Mouse (Mus musculus) limb, embryonic 12.5 days (tissue): Measurements from ENCODE around the gene Bspry. TPM values are rescaled to one million over a fixed set of nuclear protein-coding genes. Genes with fewer than 3 reads are reported as not detected.
A peak's percentile ranks its signal among the peaks of the same experiment; 100 is the strongest.

Experiments
- ATAC-seq: fragments of 200-750 bp; cut with Nextera tagmentation; 2 replicates; pipeline ENCODE4 v1.8.0; 2017; ENCODE audit warnings: low read depth, moderate TSS enrichment; ENCODE audit not compliant: insufficient number of reproducible peaks, insufficient read depth, low FRiP score, low TSS enrichment
- H3K27ac ChIP-seq: fragments of 300-500 bp; sonication (generic); 2 replicates; pipeline ENCODE4 v1.5.1; 2016; ENCODE audit warnings: mild to moderate bottlenecking, moderate library complexity
- H3K27me3 ChIP-seq: fragments of 300-500 bp; sonication (generic); 2 replicates; pipeline ENCODE4 v1.6.1; 2016; ENCODE audit warnings: mild to moderate bottlenecking, moderate library complexity
- H3K36me3 ChIP-seq: fragments of 300-500 bp; sonication (generic); 2 replicates; pipeline ENCODE4 v1.6.1; 2016; ENCODE audit warnings: mild to moderate bottlenecking, moderate library complexity
- H3K4me1 ChIP-seq: fragments of 300-500 bp; sonication (generic); replicated peaks from 2 replicates; pipeline ENCODE4 v1.6.1; 2016
- H3K4me2 ChIP-seq: fragments of 300-500 bp; sonication (generic); 2 replicates; pipeline ENCODE4 v1.6.1; 2016; ENCODE audit warnings: mild to moderate bottlenecking, moderate library complexity
- H3K4me3 ChIP-seq: fragments of 300-500 bp; sonication (generic); replicated peaks from 2 replicates; pipeline ENCODE4 v1.5.1; 2016; ENCODE audit warnings: mild to moderate bottlenecking
- H3K9ac ChIP-seq: fragments of 300-500 bp; sonication (generic); replicated peaks from 2 replicates; pipeline ENCODE4 v1.6.1; 2016; ENCODE audit warnings: mild to moderate bottlenecking, moderate library complexity
- H3K9me3 ChIP-seq: fragments of 300-500 bp; sonication (generic); 2 replicates; pipeline ENCODE4 v1.6.1; 2016; ENCODE audit warnings: mild to moderate bottlenecking, moderate library complexity
- WGBS: fragments of 180-500 bp; shearing (Covaris S2); methylation state at CpG from one replicate; pipeline ENCODE4 v1.1.7; 2016; 5-methylcytosine and 5-hydroxymethylcytosine counted together
- polyA plus RNA-seq: library from polyadenylated mRNA; unstranded; fragments of >200 nt; fragmentation: Nextera tagmentation; extraction: Ambion mirVana; gene quantifications from 2 replicates; pipeline ENCODE4 v1.2.1, GENCODE M21; 2016

Gene Bspry
- 1.1 and 1.5 TPM in 2 replicates for polyA plus RNA-seq

DNA sequence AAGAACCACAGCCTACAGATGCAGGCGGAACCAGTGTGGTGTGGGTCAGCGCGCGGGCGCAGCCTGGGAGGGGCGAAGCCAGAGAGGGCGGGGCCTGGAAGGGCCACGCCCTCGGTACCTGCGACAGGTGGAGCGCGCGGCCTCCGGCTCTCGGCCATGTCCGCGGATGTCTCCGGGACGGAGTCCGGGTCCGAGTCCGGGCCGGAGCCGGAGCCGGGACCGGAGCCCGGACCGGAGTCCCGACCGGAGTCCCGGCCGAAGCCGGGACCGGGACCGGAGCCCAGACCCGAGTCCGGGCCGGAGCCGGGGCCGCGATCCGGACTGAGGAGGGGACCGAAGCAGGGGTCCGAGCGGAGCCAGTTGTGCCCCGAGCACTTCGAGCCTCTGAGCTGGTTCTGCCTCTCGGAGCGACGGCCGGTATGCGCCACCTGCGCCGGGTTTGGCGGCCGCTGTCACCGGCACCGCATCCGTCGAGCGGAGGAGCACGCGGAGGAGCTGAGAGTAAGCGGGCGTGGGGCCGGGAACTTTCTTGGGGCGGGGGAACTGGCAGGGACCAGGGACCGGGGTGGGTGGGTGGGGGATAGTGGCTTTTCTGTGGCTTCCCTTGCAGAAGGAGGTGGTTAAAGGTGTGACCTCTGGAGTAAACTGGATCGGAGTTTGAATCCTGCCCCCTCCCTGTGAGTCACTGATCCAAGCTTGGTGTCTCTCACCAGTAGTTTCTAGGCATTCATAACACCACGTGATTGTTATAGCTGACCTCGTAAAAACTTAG lies at the start of gene Bspry:
TSS of gene Bspry (plus strand) at position 117 of the 772 bp plus-strand sequence.
- Histone ChIP-seq H3K27ac (no peak within 1 kb of the TSS), H3K9me3 (no peaks in the 10 kb centered on the region), H3K36me3 (no peaks in the 10 kb centered on the region), H3K9ac (peak within 1 kb of the TSS; percentile 34; the same call in 1 of the 2 replicates), H3K27me3 (peaks cover 42% of the 10 kb centered on the region), H3K4me1 (peaks cover 12% of the 10 kb centered on the region), H3K4me2 (peak within 1 kb of the TSS; percentile 83), H3K4me3 (peak within 1 kb of the TSS; percentile 48)
- 2% methylated on average over 69 of the region's 71 CpGs for WGBS
- peak; percentile 42; the same call in 1 of the 2 replicates for ATAC-seq

DNA sequence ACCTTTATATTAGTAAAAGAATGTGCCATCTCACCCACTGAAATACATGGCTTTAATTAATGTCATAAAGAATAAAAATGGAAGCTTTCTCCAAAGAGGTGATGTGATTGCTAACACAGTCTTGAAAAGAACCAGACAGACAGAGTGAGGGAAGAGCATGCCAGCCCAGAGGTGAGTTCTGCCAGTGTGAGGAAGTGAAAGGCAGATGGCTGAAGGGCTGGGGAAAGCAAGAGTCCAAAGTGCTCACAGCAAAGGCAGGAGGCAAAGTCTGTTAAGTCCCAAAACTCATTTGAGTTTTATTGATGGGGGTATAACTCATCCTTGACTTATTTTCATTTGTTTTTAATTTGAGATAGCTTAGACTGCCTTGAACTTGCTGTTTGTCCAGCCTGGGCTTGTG lies 49.2 kb upstream of the Bspry start:
- no peak overlapping the region for H3K27ac ChIP-seq
- H3K9ac ChIP-seq: no peak overlapping the region
- no peak overlapping the region for H3K4me3 ChIP-seq
- H3K36me3 ChIP-seq: peaks cover 2% of the 10 kb centered on the region
- no peaks in the 10 kb centered on the region for H3K9me3 ChIP-seq
- H3K4me1 ChIP-seq: no peaks in the 10 kb centered on the region
- no peaks in the 10 kb centered on the region for H3K27me3 ChIP-seq
- no peak for ATAC-seq
- H3K4me2 ChIP-seq: no peak overlapping the region

DNA sequence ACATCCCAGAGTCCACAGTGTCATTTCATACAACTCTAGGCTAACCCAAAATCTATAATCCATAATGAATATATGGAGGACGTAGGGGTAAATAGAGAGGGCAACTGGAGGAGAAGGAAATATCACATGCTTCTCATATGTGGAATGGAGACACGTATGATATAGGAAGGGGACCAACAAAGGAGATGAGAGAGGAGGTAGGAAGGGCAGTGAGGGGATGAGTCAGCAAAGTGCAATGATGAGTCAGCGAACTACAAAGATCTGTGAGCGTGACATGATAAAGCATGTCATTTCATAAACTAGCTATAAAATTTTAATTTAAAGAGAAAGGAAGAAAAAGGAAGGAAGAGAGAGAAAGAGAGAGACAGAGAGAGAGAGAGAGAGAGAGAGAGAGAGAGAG lies 48.3 kb upstream of the Bspry start:
- 74% methylated on average over 4 of the region's 4 CpGs for WGBS
- no peak overlapping the region for H3K4me2 ChIP-seq
- H3K27me3 ChIP-seq: no peaks in the 10 kb centered on the region

DNA sequence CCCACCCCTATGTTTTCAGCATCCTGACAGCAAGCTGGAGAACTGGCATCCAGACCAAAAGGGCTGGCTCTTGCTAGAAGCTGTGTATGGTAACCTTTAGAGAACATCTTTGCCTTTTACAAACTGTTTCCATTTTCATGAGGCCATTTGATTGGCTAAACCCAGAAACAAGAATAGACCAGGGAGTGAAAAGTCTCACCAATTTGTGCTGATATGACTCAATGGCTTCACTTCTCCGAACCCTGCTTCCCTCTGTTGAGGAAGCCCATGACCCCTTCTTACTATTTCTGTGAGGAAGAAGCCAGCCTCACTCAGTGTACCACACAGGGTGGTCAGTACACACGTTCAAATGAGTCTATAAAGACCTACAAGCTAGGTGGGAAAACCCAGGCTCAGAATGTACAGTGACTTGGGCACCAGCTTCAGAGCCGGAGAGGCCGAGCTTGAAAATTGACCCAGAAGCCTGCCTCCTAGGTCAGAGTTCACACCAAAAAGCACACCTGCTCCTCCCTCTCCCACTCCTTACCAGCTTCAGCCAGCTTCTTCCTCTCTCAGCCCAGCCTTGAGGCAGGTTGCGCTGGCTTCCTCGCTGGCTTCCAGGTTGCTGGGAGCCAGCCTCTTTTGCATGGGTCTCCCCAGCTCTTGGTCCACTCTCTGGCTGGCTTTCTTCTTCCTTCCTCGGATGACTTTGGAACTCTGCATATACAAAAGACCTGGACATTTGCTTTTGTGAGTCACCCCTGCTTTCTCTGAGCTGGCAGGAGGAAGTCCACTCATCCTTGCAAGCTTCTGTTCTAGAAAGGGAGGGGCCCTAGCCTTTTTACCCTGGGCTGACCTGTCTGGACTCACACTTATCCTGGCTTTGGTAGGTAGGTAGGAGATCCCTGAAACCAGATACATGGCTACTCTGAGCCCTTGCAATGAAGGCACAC lies 45.6 kb upstream of the Bspry start:
- Histone ChIP-seq H3K4me1 (no peaks in the 10 kb centered on the region), H3K4me3 (no peak overlapping the region), H3K9ac (no peak overlapping the region), H3K9me3 (no peaks in the 10 kb centered on the region), H3K27me3 (no peaks in the 10 kb centered on the region), H3K4me2 (no peak overlapping the region), H3K27ac (no peak overlapping the region), H3K36me3 (no peaks in the 10 kb centered on the region)
- ATAC-seq: no peak
- 77% methylated on average over 7 of the region's 7 CpGs for WGBS

More for the DNA sequence above, 48.3 kb upstream of the Bspry start:
- Histone ChIP-seq H3K36me3 (no peaks in the 10 kb centered on the region), H3K4me1 (no peaks in the 10 kb centered on the region), H3K9ac (no peak overlapping the region), H3K27ac (no peak overlapping the region), H3K9me3 (no peaks in the 10 kb centered on the region), H3K4me3 (no peak overlapping the region)
- no peak for ATAC-seq

DNA sequence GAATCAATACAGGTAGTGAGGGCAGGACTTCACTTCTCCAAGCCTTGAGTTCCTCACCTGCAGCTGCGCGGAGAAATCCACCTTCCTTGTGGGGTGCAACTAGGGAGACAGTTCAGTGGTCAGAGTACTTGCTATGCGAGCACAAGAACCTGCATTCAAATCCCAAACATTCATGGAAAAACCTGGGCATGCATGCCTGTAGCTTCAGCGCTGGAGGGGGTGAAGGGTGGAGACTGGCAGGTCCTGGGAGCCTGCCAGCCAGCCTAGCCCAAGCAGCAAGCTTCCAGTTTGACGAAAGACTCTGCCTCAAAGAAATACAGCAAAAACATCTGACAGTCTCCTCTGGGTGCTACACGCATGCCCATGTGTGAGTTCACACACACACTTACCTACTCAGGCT lies 44.8 kb upstream of the Bspry start, which contains the start of gene Rnf183:
TSS of gene Rnf183 (minus strand) at position 172 of the 400 bp plus-strand sequence.
- Histone ChIP-seq H3K4me2 (no peak within 1 kb of the TSS), H3K27me3 (no peaks in the 10 kb centered on the region), H3K36me3 (no peaks in the 10 kb centered on the region), H3K27ac (no peak within 1 kb of the TSS), H3K9ac (no peak within 1 kb of the TSS), H3K4me1 (no peaks in the 10 kb centered on the region), H3K9me3 (no peaks in the 10 kb centered on the region), H3K4me3 (no peak within 1 kb of the TSS)
- 82% methylated on average over 6 of the region's 6 CpGs for WGBS
- ATAC-seq: no peak

DNA sequence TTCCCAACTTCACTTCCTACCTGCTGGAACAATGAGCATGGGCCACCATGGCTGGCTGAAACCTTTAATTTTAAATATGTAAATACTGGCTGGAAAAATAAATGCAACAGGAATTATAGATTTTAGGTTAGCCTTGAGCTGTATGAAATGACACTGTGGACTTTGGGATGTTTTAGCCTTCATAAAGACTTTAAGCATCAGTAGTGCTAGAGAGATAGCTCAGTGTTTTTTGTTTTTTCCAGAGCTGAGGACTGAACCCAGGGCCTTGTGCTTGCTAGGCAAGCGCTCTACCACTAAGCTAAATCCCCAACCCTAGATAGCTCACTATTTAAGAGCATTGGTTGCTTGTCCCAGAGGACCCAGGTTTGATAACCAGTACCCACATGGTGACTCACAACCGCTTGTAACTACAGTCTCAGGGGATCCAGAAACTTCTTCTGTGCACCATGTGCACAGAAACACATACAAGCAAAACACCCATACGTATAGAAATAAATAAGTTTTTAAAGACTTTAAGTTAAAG lies 42.5 kb upstream of the Bspry start:
- Histone ChIP-seq H3K27ac (no peak overlapping the region), H3K27me3 (no peaks in the 10 kb centered on the region), H3K4me3 (no peak overlapping the region), H3K4me2 (no peak overlapping the region), H3K9ac (no peak overlapping the region), H3K4me1 (no peaks in the 10 kb centered on the region), H3K36me3 (no peaks in the 10 kb centered on the region), H3K9me3 (no peaks in the 10 kb centered on the region)
- 87% methylated on average over 3 of the region's 3 CpGs for WGBS
- ATAC-seq: no peak

DNA sequence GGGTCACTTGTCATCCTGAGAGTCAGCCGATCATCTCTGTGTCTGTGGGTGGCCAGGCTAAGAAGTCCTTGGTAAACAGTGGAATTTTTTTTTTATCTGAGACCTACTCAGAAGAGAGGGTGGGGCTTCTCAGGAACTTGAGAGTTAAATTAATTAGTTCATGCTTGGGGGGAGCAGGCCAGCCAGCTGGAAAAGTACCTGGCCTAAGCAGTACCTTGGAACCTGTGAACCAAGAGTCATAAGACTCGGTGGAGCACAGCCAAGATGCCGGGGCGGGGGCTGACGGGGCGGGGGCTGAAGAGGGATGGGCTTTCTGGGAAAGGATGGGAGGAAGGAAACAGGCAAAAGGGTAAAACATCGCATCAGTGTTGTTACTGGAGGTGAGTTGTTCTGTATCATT lies 42.0 kb upstream of the Bspry start:
- no peak overlapping the region for H3K27ac ChIP-seq
- no peak overlapping the region for H3K9ac ChIP-seq
- H3K4me2 ChIP-seq: no peak overlapping the region
- no peaks in the 10 kb centered on the region for H3K9me3 ChIP-seq
- no peak for ATAC-seq
- no peak overlapping the region for H3K4me3 ChIP-seq
- WGBS: 88% methylated on average over 7 of the region's 7 CpGs
- H3K4me1 ChIP-seq: no peaks in the 10 kb centered on the region
- H3K36me3 ChIP-seq: no peaks in the 10 kb centered on the region
- no peaks in the 10 kb centered on the region for H3K27me3 ChIP-seq

DNA sequence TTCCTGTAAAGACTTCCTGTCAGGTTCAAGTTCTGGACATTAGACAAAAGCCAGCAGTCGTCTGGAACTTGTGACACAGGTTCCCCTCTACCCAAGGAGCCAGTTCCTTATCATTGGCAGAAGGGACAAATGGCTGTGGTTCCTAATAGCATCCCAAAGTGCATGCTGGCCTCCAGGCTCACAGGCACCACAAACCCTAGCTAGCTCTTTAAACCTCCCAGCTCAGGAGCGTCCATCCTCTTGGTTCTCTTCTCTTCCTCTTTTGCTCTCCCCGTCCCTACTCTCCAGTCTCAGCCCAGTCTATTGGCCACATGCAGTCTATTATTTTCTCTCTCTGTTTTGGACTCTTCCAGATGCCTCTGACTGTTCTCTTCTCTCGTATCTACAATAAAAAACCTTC lies 40.1 kb upstream of the Bspry start:
- no peak overlapping the region for H3K27ac ChIP-seq
- no peaks in the 10 kb centered on the region for H3K36me3 ChIP-seq
- 64% methylated on average over 4 of the region's 4 CpGs for WGBS
- no peak for ATAC-seq
- H3K9me3 ChIP-seq: no peaks in the 10 kb centered on the region
- H3K4me1 ChIP-seq: no peaks in the 10 kb centered on the region
- H3K27me3 ChIP-seq: no peaks in the 10 kb centered on the region
- no peak overlapping the region for H3K4me2 ChIP-seq
- H3K4me3 ChIP-seq: no peak overlapping the region
- H3K9ac ChIP-seq: no peak overlapping the region

DNA sequence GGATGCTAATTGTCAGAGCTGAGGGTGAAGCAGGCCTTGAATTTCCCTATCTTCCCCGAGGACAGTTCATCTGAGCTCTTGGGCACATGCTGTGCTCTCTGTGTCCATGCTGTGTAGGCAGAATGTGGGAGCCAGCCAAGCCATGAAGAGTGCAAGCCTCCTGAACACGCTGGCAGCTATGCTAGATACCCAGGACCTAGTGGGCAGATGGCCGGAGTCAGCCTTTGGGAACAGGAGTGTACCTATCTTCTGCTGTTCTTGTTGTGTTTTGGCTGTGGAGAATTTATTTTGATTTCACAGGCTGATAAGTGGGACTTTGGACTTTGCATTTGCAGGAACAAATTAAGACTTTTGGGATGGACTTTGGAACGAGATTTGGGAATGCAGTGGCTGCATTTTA lies 39.3 kb upstream of the Bspry start:
- Histone ChIP-seq H3K9me3 (no peaks in the 10 kb centered on the region), H3K27me3 (no peaks in the 10 kb centered on the region), H3K9ac (no peak overlapping the region), H3K4me1 (no peaks in the 10 kb centered on the region), H3K27ac (no peak overlapping the region), H3K36me3 (no peaks in the 10 kb centered on the region), H3K4me3 (no peak overlapping the region), H3K4me2 (no peak overlapping the region)
- WGBS: 71% methylated on average over 4 of the region's 4 CpGs
- no peak for ATAC-seq

DNA sequence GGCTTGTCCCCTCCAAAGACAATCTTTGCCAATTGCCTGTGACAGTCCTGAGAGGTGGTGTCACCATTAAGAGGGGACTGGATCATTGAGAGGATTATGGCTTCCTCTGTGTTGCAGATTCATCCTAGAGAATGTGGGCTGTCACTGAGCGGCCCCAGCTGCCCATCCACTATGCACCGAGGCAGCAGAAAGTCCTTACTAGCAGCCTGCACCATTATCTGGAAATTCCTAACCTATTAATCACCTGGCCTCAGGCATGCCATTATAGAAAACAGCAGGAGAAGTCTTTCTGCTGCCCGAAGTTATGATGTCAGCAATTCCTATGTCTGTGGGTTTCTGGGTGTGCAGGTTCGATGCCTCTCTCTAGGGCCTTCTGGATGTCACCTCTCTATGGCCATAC lies 38.9 kb upstream of the Bspry start:
- WGBS: 68% methylated on average over 4 of the region's 4 CpGs
- no peaks in the 10 kb centered on the region for H3K9me3 ChIP-seq
- H3K36me3 ChIP-seq: no peaks in the 10 kb centered on the region
- H3K27ac ChIP-seq: no peak overlapping the region
- no peaks in the 10 kb centered on the region for H3K27me3 ChIP-seq
- ATAC-seq: no peak
- H3K4me1 ChIP-seq: no peaks in the 10 kb centered on the region
- H3K9ac ChIP-seq: no peak overlapping the region
- no peak overlapping the region for H3K4me2 ChIP-seq
- H3K4me3 ChIP-seq: no peak overlapping the region

DNA sequence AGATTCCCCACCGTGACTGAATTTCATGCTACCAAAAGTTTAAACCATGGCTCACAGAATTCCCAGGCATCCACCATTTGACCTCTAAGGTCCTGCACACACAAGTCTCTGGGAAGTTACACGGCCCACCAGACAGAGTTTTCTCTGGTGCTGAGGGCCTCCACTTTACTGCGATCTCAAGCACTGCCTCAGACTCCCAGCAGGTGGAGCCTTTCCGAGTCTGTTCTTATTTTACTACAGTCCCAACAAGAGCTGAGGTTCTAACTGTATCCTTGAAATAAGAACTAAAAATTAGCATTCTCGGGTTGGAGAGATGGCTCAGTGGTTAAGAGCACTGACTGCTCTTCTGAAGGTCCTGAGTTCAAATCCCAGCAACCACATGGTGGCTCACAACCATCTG lies 24.9 kb upstream of the Bspry start:
- Histone ChIP-seq H3K9me3 (no peaks in the 10 kb centered on the region), H3K27me3 (no peaks in the 10 kb centered on the region), H3K9ac (no peak overlapping the region), H3K4me3 (no peak overlapping the region), H3K4me2 (no peak overlapping the region), H3K4me1 (no peaks in the 10 kb centered on the region), H3K27ac (no peak overlapping the region), H3K36me3 (0 out of 2 replicates have a peak, but pooled peaks cover 6% of the 10 kb centered on the region)
- 56% methylated on average over 5 of the region's 5 CpGs for WGBS
- ATAC-seq: no peak
